Mouse (Mus musculus): ENCODE data around the gene Tmem255b. TPM values are rescaled to one million over a fixed set of nuclear protein-coding genes. Genes with fewer than 3 reads are reported as not detected.

Tmem255b gene
- total RNA-seq (2023), result not detected

DNA sequence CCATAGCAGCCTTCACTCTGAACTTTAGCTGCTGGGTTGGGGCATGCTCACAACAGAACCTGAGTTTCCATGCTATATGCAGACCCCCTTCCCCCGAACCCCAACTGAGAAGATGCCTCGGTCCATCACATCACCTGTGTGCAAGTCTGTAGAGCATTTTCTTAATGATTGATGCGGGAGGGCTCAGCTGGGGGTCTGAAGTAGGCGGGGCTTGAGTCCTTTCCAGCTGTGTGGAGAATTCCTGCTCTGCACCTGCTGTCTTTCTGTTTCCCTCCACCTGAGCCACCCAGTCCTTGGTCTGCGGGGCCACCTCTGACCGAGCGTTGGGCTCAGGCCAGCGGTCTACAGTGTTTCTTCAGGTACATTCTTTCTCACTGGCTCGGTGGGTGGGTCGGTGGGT is at the start of gene Tmem255b:
TSS of gene Tmem255b (plus strand) at position 301 of the 400 bp plus-strand sequence.

DNA sequence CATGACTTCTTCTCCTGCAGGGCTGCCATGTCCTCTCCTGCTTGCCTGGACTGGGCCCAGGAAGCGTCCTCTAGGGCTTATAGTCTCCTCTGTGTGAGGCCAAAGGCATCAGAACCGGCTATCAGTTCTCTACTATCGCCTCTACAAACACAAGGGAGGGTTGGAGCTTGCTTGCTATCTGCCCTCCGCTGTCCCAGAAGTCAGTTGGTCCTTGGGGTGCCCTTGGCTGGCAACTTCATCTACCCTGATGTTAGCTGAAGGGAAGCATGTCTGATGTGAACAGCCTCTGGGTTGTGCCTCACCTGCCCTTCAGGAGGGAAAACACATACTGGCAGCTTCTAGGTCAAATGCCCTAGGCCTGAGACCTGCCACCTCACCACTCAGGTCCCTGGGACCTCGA is 38.3 kb upstream of the Tmem255b start, which contains the start of gene Atp4b:
TSS of gene Atp4b (minus strand) at position 101 of the 400 bp plus-strand sequence.

DNA sequence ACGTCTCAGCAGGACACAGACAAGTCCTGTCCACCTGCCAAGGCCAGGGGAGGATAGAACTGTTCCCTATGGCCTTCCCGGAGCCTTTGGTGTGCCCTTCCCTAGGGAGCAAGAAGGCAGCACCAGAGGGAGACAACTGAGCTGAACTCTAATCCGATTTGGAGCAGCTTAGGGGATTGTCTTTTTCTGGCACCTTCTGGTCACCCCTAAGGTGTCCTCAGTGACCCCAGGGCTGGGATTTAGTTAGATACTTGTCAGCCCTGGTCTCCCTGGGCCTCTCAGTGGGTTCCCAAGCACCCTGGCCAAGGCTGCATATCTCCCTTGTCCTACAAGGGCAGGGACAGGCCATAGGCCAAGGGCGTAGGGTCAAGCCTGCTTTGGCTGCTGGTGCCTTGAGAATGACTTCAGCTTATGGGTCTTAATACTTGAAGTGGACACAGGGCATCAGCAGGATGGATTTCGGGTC is 30.3 kb upstream of the Tmem255b start, which contains the start of gene Grk1:
TSS of gene Grk1 (plus strand) at position 416 of the 466 bp plus-strand sequence.

DNA sequence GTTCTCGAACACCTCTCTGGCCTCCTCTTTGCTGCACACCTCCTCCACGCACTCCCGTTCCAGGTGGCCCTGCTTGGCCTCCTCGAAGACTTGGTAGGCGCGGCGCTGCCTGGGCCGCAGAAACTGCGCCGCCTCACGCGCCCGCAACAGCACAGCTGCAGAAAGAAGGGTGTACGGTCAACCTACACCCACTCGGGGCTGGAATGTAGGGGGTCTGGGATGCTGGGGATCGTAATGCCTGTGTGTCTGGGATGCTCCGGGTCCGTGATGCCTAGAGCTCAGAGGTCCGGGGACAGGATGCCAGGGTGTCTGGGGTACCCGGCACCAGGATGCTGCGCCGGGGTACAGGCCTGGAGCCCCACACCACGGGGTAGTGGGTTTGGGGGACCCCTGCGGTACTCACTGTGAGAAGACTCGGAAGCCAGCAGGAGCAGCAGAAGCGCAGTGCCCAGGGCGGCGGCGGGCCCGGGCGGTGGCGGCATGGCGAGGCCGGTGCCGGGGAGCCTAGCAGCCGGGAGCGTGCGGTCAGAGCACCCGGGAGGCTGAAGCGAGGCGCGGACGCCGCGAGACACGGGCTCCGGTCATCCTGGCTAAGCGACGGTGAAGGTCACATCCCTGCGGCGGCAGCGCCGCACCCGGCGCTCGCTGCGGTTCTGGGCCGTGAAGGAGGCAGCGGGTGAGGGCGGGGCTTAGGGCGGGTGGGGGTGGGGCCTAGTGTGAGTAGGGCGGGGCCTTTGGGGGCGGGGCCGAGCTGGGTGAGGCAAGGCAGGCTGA is 59.1 kb downstream of the Tmem255b start, which contains the start of gene Gas6:
TSS of gene Gas6 (minus strand) at position 633 of the 774 bp plus-strand sequence.

Other genes with a start within 250 kb of the Tmem255b start
- under 1 TPM; 0.26 to 0.36 TPM for gene Grtp1, start 234.6 kb upstream of the Tmem255b start, total RNA-seq (2023)
- gene Adprhl1, start 181.0 kb upstream of the Tmem255b start, total RNA-seq (2023), result not detected
- 1 to 10 TPM; 9.3 to 10.0 TPM for gene Dcun1d2, start 147.1 kb upstream of the Tmem255b start, total RNA-seq (2023)
- gene Tmco3, start 147.0 kb upstream of the Tmem255b start, total RNA-seq (2023), result 10 to 100 TPM; 44.0 to 48.5 TPM
- gene Tfdp1, start 96.4 kb upstream of the Tmem255b start, total RNA-seq (2023), result 100 to 1,000 TPM; 172 to 199 TPM
- gene Atp4b, start 38.4 kb upstream of the Tmem255b start, total RNA-seq (2023), result under 1 TPM in 1 of 2 experiments, not detected in 1; 0.71 TPM
- gene Grk1, start 30.1 kb upstream of the Tmem255b start, total RNA-seq (2023), result under 1 TPM; 0.09 TPM
- gene Gas6, start 59.3 kb downstream of the Tmem255b start, total RNA-seq (2023), result 1 to 10 TPM in 1 of 2 experiments, under 1 TPM in 1; 0.67 to 1.2 TPM
- gene 1700029H14Rik, start 127.3 kb downstream of the Tmem255b start, total RNA-seq (2023), result 1 to 10 TPM; 2.4 to 2.9 TPM
- gene Rasa3, start 242.4 kb downstream of the Tmem255b start, total RNA-seq (2023), result 100 to 1,000 TPM; 158 to 187 TPM